Comparison of ENCODE assay signal across 23 mouse cellular contexts in the genomic region with DNA sequence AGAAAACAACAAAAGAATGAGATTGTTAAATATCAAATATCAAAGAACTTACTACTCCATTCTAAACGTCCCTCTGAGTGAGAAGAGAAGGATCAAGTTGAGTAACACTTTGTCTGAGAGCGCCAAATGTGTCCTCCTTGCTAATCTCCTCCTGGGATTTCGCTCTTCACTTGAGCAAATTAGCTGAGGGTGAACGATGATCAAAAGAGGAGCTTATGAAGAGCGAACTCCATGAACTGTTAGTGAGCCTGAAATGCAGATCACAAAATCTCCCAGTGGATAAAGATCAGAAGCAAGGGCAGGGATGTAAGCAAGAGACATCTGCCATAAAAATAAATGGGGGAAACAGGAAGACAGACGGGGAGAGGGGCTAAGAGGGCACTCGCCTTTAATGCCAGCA.
DNase-seq lines count a peak whose midpoint lies in the region; ATAC-seq and TF ChIP-seq lines count a peak whose summit lies in the region.
"Had no signal": no experiment of that assay in that cellular context is flagged by ENCODE, and none has a peak within 500 bp of the region (broad histone marks: within the 10 kb centered on the region; RNA-seq: fewer than 3 reads in every experiment).

No protein-coding gene starts in this region.

- peaks cover 2% of the 10 kb centered on the region for H3K4me1 ChIP-seq in embryonic facial prominence, embryonic 11.5 days (ENCODE audit: control insufficient read depth, insufficient read depth, low read length)
- peaks cover 43% of the 10 kb centered on the region for H3K4me1 ChIP-seq in embryonic facial prominence, embryonic 10.5 days
- H3K4me1 ChIP-seq in kidney, embryonic 15.5 days = peaks cover 36% of the 10 kb centered on the region
- H3K4me1 ChIP-seq in midbrain, embryonic 14.5 days (ENCODE audit: control insufficient read depth, insufficient read depth, low read length) = peaks cover 4% of the 10 kb centered on the region; the same call in 1 of the 2 replicates
- no peaks in the 10 kb centered on the region for H3K4me1 ChIP-seq in midbrain, postnatal 0 days (ENCODE audit: insufficient read depth, low read length)

- 32% methylated on average over 7 of the region's 7 CpGs for WGBS in embryonic facial prominence, embryonic 11.5 days
- 29% methylated on average over 7 of the region's 7 CpGs for WGBS in embryonic facial prominence, embryonic 10.5 days
- WGBS in kidney, embryonic 15.5 days = 34% methylated on average over 7 of the region's 7 CpGs
- 18% methylated on average over 7 of the region's 7 CpGs for WGBS in midbrain, embryonic 14.5 days
- WGBS in midbrain, postnatal 0 days = 29% methylated on average over 7 of the region's 7 CpGs

- H3K27me3 ChIP-seq in embryonic facial prominence, embryonic 11.5 days (ENCODE audit: control insufficient read depth, insufficient read depth, low read length) = no peaks in the 10 kb centered on the region
- no peaks in the 10 kb centered on the region for H3K27me3 ChIP-seq in embryonic facial prominence, embryonic 10.5 days (replicated peaks; ENCODE audit: low read depth, poor library complexity, severe bottlenecking)
- H3K27me3 ChIP-seq in kidney, embryonic 15.5 days = no peaks in the 10 kb centered on the region
- H3K27me3 ChIP-seq in midbrain, embryonic 14.5 days (ENCODE audit: control insufficient read depth, insufficient read depth, low read length) = peaks cover 4% of the 10 kb centered on the region; the same call in 1 of the 2 replicates
- 0 out of 2 replicates have a peak, but pooled peaks cover 3% of the 10 kb centered on the region for H3K27me3 ChIP-seq in midbrain, postnatal 0 days (ENCODE audit: insufficient read depth, low read length)
- H3K27me3 ChIP-seq: limb, embryonic 12.5 days had no signal

- no peak overlapping the region for H3K4me3 ChIP-seq in embryonic facial prominence, embryonic 11.5 days (ENCODE audit: low read depth, low read length)
- H3K4me3 ChIP-seq in embryonic facial prominence, embryonic 10.5 days = no peak overlapping the region
- H3K4me3 ChIP-seq in kidney, embryonic 15.5 days (replicated peaks) = no peak overlapping the region
- H3K4me3 ChIP-seq in midbrain, embryonic 14.5 days (replicated peaks; ENCODE audit: low read depth, low read length) = no peak overlapping the region
- H3K4me3 ChIP-seq in midbrain, postnatal 0 days (ENCODE audit: low read depth, low read length) = no peak overlapping the region
- H3K4me3 ChIP-seq: heart, adult 2 months; limb, embryonic 12.5 days had no signal

- H3K4me2 ChIP-seq in embryonic facial prominence, embryonic 11.5 days (ENCODE audit: low read depth, low read length) = no peak overlapping the region
- no peak overlapping the region for H3K4me2 ChIP-seq in kidney, embryonic 15.5 days
- H3K4me2 ChIP-seq in midbrain, embryonic 14.5 days (ENCODE audit: low read length) = no peak overlapping the region
- no peak overlapping the region for H3K4me2 ChIP-seq in midbrain, postnatal 0 days (ENCODE audit: low read depth, low read length, poor library complexity, severe bottlenecking)
- H3K4me2 ChIP-seq: limb, embryonic 12.5 days; liver, embryonic 11.5 days had no signal

- H3K9me3 ChIP-seq in embryonic facial prominence, embryonic 11.5 days (replicated peaks; ENCODE audit: control insufficient read depth, low read length) = no peaks in the 10 kb centered on the region
- H3K9me3 ChIP-seq in embryonic facial prominence, embryonic 10.5 days = no peaks in the 10 kb centered on the region
- no peaks in the 10 kb centered on the region for H3K9me3 ChIP-seq in kidney, embryonic 15.5 days (replicated peaks)
- no peaks in the 10 kb centered on the region for H3K9me3 ChIP-seq in midbrain, embryonic 14.5 days (ENCODE audit: control insufficient read depth, low read length)
- no peaks in the 10 kb centered on the region for H3K9me3 ChIP-seq in midbrain, postnatal 0 days (ENCODE audit: low read length)
- H3K9me3 ChIP-seq: limb, embryonic 12.5 days had no signal

- no peak for TF ChIP-seq CTCF in midbrain, postnatal 0 days (IDR thresholded peaks at IDR 0.05)

- DNase-seq in embryonic facial prominence, embryonic 11.5 days (ENCODE audit: low spot score) = peak; percentile 48
- DNase-seq in embryonic facial prominence, embryonic 10.5 days (ENCODE audit: low spot score) = no peak
- DNase-seq in kidney, adult 9 months = no peak
- DNase-seq in midbrain, embryonic 14.5 days = peak; percentile 30
- DNase-seq in midbrain, postnatal 0 days (ENCODE audit: low spot score) = no peak
- DNase-seq in urinary bladder, postnatal 25 days (ENCODE audit: low spot score) = no peak
- DNase-seq in adrenal gland, adult 18-20 months (ENCODE audit: low spot score in 2 of 2) = no peak
- DNase-seq: adrenal gland, postnatal 25 days; cerebellum, adult 11 months; cerebellum, adult 9-11 months; forebrain, postnatal 0 days; gastrocnemius, postnatal 14 days; heart, adult 2 months; kidney, postnatal 10 days; liver, postnatal 0 days; right cerebral cortex, postnatal 25 days; spleen, adult 18-20 months had no signal

- H3K9ac ChIP-seq in embryonic facial prominence, embryonic 11.5 days (replicated peaks; ENCODE audit: low read length) = no peak overlapping the region
- H3K9ac ChIP-seq in kidney, embryonic 15.5 days = no peak overlapping the region
- H3K9ac ChIP-seq in midbrain, embryonic 14.5 days (replicated peaks; ENCODE audit: low read length) = no peak overlapping the region
- no peak overlapping the region for H3K9ac ChIP-seq in midbrain, postnatal 0 days (replicated peaks; ENCODE audit: low read length, poor library complexity, severe bottlenecking)
- H3K9ac ChIP-seq: forebrain, postnatal 0 days; limb, embryonic 12.5 days; liver, postnatal 0 days had no signal

- no peak for ATAC-seq in embryonic facial prominence, embryonic 11.5 days (replicated peaks; ENCODE audit: insufficient number of reproducible peaks, low FRiP score, low TSS enrichment, low read depth)
- no peak for ATAC-seq in kidney, embryonic 15.5 days (replicated peaks; ENCODE audit: low FRiP score)
- ATAC-seq in midbrain, embryonic 14.5 days (ENCODE audit: low FRiP score, low TSS enrichment) = no peak
- ATAC-seq in midbrain, postnatal 0 days (ENCODE audit: low FRiP score) = no peak
- ATAC-seq: forebrain, postnatal 0 days; hindbrain, embryonic 16.5 days; intestine, embryonic 16.5 days; liver, postnatal 0 days had no signal

- no peaks in the 10 kb centered on the region for H3K36me3 ChIP-seq in embryonic facial prominence, embryonic 11.5 days (replicated peaks; ENCODE audit: control insufficient read depth, insufficient read depth, low read depth, low read length)
- no peaks in the 10 kb centered on the region for H3K36me3 ChIP-seq in embryonic facial prominence, embryonic 10.5 days (replicated peaks)
- no peaks in the 10 kb centered on the region for H3K36me3 ChIP-seq in kidney, embryonic 15.5 days
- H3K36me3 ChIP-seq in midbrain, embryonic 14.5 days (ENCODE audit: control insufficient read depth, insufficient read depth, low read length) = no peaks in the 10 kb centered on the region
- H3K36me3 ChIP-seq in midbrain, postnatal 0 days (ENCODE audit: insufficient read depth, low read length) = no peaks in the 10 kb centered on the region
- H3K36me3 ChIP-seq: limb, embryonic 12.5 days had no signal

- no peak overlapping the region for H3K27ac ChIP-seq in embryonic facial prominence, embryonic 11.5 days (replicated peaks; ENCODE audit: low read depth, low read length)
- H3K27ac ChIP-seq in embryonic facial prominence, embryonic 10.5 days (replicated peaks) = no peak overlapping the region
- H3K27ac ChIP-seq in kidney, embryonic 15.5 days = peak overlapping the region; percentile 70
- no peak overlapping the region for H3K27ac ChIP-seq in midbrain, embryonic 14.5 days (replicated peaks; ENCODE audit: low read depth, low read length)
- H3K27ac ChIP-seq in midbrain, postnatal 0 days (ENCODE audit: low read depth, low read length) = no peak overlapping the region
- H3K27ac ChIP-seq: heart, adult 2 months; macrophage had no signal

Comparison
In these comparisons a context has a peak if more than half of its experiments do, and no peak if none do; other contexts are left out.
1. DNase-seq: peak in embryonic facial prominence, embryonic 11.5 days (single experiment) and midbrain, embryonic 14.5 days (single experiment); none in embryonic facial prominence, embryonic 10.5 days (single experiment), kidney, adult 9 months (single experiment), midbrain, postnatal 0 days (single experiment), urinary bladder, postnatal 25 days (single experiment) and adrenal gland, adult 18-20 months (0 of 2).